Mouse (Mus musculus): ENCODE data around the gene Drg2.
"Not testable (repeated sequence)": the region's sequence is repeated elsewhere in the genome, so short reads cannot be mapped to it uniquely, and the experiment has no call there.

Drg2 gene

DNA sequence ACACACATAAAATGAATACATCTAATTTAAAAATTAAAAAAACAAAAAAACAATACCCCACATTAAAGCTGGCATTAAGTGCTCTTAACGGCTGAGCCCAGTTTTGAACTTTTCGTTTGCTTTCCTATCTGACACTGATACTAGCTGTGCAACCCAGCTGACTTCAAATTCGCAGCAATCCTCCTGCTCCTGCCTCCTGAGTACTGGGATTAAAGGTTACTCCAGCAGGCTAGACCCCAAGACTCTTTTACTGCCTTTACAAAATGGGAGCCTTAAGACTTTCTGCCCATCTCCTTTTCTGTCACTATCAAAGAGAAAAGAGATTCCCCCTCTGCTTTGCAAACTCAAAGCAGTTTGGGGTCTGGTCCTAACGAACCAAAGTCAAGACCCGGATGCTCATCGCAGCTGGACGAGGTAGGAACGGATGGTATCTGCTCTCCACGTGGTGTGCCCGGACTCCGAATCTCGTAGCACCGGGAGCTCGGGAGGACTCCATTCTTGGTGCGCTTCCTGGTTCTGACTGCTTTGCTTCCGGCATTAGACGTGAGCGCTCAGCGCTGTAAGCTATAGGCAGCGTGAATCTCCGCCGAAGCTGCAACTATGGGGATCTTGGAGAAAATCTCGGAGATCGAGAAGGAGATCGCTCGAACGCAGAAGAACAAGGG is at the start of gene Drg2:
TSS of gene Drg2 (plus strand) at position 512 of the 665 bp plus-strand sequence.
- peak; percentile 88 to 91 for DNase-seq

DNA sequence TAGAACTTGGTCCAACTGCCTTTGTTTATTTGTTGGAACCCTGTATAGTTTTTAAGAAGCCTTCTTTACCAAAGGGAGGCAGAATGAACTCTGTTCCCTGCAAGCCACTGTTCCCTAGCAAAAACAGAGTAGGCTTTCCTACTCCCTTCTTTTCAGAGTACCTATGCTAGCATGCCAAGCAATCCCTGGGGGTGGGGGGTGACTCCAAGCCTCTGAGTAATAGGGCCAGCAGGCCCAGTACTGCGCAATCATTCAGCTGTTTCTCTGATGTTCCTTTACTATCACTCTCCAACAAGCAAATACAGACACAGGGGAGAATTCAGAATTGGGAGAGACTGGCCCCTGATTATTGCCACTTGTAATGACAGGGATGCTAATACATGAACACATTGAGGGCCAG is 47.8 kb upstream of the Drg2 start:
- no peak for DNase-seq

DNA sequence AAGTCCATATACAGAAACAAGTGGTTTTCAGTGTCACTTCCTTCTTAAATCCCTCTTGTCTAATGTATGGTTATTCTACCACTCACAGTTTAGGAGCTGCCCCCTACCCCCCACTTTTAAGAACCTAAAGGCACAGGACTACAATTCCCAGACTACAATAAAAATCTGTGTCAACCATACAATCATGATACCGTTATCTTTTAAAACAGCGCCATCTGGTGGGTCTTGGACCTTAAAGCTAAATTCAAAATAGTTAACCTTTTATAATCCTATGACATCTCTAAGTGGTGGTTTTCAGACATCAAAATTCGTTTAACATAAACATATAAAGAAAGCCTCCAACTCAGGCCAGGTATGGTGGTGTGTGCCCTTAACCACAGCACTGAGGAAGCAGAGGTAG is 42.2 kb upstream of the Drg2 start:
- DNase-seq: peak; percentile 52 to 78

DNA sequence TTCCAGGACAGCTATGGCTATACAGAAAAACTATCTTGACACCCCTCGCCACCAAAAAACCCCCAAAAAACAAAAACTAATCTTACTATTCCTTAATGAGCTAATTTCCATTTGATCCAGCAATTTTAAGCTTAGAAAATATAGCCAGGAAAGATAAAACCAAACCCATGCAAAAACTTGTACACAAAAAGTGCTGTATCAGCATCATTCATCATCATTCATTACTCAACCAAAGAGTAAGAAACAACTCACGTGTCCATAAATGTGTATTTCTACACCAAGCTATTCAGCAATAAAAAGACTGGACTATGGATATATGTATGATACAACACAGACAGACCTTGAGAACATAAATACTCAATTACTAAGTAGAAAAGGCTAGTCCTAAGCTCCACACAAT is 41.5 kb upstream of the Drg2 start:
- no peak for DNase-seq

DNA sequence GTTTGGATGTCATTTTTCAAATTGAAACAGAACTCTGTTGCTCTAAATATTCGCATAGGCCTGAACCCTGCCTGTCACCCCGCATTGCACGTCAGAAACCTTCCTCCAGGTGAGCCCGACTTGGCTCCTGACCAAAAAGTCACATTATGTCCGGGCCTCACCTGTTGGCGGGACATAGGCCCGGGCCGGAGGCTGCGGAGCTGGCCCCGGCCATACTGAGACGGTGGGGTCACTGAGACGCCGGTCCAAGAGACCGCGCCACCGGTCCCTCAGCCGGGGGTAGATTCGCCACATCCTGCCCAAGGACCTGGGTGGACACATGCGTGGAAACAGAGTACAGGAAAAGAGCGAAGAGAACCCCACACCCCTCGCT is 37.8 kb upstream of the Drg2 start:
- no peak for DNase-seq

DNA sequence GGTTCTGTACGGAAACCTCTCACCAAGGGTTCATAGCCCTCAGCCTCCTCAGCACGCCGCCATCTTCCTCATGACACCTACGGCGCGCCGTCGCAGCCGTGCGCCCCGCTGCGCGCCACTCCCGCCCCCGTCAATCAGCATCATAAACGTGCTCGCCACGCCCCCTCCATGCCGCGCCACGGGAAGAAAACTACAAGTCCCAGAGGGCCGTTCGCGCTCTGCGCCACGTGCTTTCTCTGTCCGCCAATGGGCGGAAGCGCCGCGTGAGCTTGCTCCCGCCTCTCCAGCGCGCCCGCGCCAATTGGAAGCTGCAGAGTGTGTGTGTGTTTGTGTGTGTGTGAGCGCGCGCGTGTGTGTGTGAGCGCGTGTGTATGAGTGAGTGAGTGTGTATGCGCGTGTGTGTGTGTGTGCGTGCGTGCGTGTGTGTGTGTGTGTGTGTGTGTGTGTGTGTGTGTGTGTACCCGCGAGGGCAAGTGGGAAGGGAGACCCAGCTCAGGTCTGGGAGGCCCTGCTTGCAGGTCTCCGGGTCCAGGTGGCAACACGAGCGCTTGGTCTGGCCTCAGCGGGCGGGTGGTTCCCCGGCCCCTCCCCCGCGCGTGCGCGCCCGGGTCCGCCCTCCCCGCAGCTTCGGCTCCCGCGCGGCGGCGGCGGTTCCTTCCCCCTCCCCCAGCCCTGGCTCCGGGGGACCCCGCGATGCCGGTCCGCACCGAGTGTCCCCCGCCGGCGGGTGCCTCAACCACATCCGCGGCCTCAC is 37.3 kb upstream of the Drg2 start, which contains the start of gene Gid4:
TSS of gene Gid4 (plus strand) at position 183 of the 754 bp plus-strand sequence.
- DNase-seq: peak; percentile 99

DNA sequence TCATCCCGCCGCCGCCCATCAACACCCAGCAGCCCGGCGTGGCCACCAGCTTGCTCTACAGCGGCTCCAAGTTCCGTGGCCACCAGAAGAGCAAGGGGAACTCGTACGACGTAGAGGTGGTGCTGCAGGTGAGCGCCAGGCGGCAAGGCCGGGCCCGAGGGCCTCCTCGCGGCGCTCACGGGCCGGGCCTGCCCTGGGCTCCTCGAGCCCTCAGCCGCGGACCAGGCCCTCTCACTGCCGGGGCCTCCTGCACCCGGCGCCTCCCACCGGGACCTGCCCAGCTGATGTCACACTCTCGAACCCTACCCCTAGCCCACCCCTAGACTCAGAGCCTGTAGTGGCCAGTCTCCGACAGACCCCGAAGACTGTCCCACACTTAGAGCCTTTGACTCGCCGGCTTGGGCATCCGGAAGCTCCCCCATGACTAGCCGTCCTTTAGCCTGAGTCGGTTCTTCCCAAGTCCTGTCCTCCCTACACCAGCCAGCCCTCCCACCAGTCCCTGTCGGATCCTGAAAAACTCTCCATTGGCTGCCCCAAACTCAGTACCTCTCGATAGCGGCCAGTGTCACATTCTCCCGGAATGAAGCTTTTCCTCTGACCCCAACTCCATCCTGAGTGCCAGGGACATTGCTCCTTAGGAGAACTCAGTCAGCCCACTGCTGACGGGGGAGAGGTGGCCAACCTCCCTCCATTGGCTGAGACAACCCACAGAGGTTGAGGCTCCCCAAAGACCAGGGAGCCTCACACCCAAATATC is 36.5 kb upstream of the Drg2 start, which contains the start of gene Atpaf2:
TSS of gene Atpaf2 (minus strand) at position 741 of the 756 bp plus-strand sequence.
- DNase-seq: no peak

DNA sequence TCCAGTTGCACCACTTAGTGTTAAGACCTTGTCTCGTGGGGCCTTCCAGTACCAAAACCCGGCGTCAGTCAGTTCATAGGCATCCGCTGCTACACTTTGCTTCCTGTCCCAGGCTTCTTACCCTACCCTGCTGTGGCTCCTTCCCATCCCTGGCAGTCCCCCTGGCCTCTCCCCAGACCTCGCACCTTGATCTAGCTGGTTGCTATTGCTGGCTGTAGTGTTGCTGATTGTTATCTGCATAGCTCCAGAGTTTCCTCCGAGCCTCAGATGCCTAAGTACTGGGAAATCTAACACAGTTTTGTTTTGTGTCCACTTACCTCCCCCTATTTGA is 36.0 kb upstream of the Drg2 start:
- DNase-seq: no peak

DNA sequence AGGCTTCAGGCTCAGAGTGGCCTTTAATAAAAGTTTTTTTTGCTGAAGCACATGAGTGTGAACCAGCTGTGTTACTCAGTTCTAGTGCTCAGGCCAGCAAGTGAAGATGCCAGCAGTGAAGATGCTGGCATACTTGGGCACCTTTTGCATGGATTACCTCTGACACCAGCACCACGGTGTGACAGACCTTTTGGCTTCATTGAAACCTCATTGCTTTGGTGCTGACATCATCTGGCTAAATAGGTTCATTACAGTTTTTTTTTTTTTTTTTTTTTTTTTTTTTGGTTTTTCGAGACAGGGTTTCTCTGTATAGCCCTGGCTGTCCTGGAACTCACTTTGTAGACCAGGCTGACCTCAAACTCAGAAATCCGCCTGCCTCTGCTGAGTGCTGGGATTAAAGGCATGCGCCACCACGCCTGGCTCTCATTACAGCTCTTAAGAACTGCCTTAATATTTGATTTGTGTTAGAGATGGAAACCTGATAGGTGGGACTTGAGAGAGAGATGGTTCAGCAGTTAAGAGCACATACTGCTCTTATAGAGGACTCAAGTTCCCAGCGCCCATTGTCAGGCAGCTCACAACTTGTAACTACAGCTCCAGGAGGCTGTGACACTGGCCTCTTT is 32.2 kb upstream of the Drg2 start:
- DNase-seq: no peak

DNA sequence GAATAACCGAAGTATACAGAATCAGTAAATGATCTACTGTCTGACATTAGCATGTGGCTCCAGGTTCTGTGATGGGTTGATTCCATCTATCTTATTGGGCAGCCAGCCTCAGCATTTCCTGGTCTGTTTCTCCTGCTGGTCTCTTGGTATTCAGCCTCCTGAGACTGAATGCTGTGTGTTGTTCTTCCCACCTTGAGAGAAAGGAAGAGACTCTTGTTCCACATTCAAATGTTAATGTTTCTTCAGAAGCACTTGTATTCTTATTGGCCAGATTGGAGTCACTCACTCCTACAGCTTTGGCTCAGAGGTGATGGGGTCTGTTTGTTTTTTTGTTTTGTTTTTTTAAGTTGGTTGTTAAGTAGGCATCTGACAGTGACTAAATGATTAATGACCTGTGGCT is 31.4 kb upstream of the Drg2 start:
- no peak for DNase-seq

DNA sequence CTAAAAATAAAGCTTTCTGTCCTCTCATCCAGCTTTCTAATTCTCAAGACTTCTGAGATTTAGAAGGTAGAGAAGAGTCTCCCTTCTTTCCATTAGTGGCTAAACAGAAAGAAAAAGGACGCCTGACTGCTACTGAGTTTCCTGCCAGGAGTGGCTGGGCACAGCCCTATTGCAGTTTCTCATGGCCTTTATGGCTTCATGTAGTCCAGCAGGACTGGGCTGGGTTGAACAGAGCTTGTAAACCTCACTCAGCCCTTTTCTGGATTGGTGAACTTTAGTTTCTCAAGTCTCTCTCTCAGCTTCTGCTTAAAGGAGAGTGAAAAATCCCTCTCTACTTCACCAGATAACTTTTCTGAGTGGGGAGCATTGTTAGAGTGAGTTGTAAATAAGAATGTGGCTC is 28.0 kb upstream of the Drg2 start:
- DNase-seq: no peak

DNA sequence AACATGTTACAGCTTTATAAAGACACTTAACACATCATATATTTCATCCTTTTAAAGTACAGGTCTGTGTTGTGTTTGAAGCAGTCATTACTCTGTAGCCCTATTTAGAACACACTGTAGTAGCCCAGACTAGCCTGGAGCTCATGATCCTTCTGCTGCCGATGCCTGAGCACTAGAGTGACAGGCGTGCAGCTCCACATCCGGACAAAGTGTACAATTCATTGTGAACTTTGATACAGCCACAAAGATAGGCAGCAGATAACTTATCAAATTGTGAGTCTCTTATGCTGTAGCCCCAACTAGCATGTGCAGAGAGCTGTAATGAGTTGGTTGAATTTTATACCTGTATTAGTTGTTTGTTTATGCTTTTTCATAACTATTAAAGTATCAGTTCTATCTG is 26.8 kb upstream of the Drg2 start:
- no peak for DNase-seq

DNA sequence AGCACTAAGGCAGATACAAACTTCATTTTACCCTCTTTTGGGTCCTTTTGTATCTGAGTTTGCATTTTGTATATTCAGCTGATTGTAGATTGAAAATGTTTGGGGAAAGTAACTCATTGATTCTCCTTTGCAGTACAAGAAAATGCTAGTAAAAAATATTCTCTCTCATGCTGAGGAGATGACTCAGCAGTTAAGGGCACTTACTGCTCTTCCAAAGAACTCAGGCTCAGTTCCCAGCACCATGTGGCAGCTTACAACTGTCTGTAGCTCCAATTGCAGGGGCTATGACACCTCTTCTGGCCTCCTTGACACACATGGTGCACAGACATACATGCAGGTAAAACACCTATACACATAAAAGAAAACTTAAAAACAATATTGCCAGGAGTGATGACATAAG is 20.9 kb upstream of the Drg2 start:
- DNase-seq: no peak

DNA sequence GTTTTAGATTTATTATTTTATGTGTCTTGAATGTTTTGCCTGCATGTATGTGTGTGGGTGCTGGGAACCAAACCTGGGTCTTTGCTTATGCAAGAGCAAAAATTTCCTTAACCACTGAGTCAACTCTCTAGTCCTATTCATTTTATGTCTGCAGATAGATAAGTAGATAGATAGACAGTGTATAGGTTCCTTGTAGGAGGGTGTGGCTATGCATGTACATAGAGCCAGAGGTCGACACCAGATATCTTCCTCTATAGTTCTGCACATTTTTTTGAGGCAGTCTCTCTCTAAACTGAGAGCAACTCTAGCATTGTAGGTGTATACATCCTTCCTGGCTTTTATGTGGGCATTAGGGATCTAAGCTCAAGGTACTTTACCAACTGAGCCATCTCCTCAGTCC is 19.3 kb upstream of the Drg2 start:
- no peak for DNase-seq

DNA sequence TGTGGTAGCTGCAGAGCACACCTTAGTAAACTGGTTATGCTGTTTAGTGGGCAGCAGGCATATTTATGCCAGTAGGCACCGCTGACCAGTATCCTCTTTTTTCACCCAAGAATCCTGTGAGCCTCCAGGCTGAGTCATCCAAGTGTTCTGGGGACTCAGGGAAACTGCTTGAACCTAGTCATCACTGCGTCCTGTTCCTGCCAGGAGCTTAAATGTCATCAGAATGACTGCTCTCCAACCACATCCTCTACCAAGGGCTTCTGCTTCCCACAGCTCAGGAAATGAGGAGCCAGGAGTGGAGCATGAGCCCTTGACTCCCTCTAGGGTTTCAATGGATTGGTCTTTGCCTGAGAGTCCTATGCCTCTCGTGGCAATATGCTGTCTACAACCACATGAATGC is 17.8 kb upstream of the Drg2 start:
- DNase-seq: no peak

DNA sequence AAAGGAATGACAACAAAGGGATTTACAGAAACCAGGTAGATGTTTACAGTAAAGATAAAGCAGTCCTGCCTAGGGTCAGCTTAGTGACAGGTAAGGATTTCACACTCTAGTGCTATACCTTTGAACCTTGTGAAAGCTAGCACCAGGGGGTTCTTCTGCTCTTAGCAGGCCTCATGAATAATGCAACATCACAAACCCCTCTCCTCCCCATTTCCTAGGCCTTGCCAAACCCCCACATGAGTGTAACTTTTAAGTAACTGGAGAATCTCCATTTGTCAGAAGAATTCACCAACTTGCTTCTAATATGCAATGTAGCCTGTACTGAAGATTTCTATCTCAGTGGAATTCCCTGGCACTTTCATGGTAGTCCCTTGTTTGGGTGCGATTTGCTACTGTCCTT is 14.8 kb upstream of the Drg2 start:
- DNase-seq: not testable (repeated sequence)

DNA sequence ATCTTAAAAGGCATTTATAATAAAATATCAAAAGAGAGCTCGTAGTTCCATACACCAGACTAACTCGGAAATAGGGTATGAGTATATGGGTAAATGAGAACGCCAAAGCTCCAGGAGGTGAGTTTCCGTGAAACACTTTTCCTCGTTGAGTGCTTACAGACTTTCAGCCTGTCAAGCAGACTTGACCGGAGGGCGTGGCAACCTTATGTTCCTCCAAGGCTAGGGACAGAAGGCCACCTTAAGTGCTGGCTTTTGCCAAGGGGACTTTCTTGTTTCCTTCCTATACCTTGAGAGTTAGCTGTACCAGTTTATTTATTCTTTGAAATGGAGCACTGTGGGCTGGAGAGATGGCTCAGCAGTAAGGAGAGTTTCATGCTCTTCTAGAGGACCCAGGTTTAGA is 14.2 kb upstream of the Drg2 start:
- DNase-seq: no peak

DNA sequence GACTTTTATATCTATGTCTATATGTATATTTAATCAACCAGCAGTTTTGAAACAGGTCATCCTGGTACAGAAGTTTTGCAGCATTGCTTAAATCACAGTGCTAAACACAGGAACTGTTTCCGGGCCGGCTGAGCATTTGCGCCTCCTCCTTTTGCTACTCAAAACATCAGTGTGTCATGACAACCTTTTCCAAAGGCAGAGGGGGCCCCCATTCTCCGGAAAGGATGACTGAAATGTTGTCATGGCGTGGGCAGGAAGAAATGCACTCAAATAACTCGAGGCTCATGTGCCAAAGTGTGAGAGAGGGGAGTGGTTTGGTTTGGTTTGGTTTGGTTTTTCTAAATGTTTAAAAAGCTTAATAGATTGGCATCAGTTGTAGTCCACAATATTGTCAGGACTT is 11.5 kb upstream of the Drg2 start:
- no peak for DNase-seq

DNA sequence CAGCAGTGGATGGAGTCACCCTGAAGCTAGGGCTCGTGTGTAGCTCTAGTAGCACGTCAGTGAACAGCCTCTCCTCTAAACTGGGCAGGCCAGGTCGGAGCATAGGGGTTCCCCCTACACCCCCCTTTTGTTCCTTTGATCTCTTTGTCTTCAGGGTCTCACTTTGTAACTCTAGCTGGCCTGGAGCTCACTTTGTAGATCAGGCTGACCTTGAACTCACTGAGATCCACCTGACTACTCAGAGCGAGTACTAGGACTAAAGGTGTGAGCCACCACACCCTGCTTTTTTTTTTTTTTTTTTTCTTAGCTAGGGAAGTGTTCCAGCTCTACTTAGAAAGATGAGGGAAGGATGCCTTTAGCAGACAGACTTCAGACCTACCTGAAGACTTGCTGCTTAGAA is 10.4 kb upstream of the Drg2 start:
- no peak for DNase-seq

DNA sequence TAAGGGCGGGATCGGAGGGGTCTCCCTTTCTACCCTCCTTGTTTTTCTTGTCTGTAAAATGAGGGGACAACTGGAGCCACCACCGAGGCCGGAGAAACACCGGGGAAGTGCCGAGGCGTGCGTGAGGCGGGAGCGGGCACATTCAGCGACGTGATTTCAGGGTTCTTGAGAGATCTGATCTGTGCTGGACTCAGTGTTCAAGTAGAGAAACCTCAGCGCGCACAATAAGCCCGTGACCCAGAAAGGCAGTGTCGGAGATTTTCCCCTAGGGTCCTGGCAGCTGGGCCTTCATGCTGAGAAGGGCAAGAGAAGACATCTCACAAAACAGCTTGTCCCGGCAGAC is 325 bp downstream of the Drg2 start:
- no peak for DNase-seq

DNA sequence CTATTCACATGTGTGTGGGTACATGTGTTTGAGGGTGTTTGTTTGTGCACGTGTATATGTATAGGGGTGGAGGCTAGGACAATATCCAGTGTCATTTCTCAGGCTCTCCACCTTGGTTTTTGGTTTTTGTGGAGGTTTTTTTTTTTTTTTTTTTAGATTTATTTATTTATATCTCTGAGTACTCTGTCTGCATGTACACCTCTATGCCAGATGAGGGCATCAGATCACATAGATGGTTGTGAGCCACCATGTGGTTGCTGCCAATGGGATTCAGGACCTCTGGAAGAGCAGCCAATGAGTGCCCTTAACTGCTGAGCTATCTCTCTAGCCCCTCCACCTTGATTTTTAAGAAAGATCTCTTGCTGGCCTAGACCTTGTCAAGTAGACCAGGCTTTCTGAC is 3.6 kb downstream of the Drg2 start:
- no peak for DNase-seq

DNA sequence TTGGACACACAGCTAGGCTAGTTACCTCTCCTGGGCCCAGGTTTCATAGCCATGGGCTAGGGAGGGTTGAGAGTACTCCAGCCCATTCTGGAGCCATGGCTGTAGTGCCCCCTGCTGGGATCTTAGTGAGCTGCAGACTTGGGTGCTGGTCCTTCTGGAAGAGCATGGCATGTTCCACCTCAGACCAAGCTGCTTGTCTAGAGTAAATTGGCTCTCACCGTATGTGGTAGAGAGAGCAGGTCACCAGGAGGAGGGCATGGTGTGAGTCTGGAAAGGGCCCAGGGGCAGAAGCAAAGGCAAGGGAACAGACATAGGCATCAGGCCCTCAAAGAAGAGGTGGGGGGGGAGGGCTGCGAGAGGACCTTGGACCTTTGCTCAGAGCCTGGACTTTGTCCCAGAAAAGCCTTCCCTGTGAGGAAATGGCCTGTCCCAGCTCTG is 11.6 kb downstream of the Drg2 start:
- peak; percentile 53 to 61 for DNase-seq

DNA sequence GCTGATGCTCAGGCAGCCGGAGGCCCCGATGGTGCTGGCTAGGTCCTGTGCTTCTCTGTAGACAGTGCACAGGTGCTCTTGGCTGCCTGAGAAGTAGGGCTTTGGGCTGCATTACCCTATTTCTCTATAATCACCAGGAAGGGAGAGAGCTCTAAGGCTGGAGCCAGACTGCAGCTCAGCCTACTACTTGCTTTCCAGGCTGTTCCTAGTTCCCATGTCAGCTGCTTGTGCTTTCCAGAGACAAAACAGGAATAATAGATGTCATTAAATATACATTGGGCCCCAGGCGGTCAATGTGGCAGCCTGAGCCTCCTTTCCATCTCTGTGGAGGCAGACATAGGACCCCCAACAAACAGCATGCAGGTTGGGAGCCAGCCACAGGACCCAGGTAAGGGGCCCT is 14.6 kb downstream of the Drg2 start, which contains the start of gene Myo15:
TSS of gene Myo15 (plus strand) at position 301 of the 400 bp plus-strand sequence.
- no peak for DNase-seq

DNA sequence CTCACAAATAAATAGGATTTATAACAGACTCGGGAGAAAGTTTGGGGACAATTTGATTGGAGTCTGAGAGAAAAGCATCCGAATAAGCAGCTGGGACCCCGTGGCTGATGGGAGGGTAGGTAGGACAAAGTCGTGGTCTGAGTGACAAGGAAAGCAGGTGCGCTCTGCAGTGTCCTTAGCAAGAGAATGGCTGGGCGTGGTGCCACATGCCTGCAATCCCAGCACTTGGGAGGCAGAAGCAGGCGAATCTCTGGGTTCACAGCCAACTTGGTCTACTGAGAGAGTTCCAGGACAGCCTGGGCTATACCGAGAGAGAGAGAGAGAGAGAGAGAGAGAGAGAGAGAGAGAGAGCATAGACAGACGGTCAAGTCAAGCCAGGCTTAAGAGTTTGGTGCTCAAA is 16.4 kb downstream of the Drg2 start:
- DNase-seq: no peak

Data from cerebellum, postnatal 36 days (tissue).